8 mouse cellular contexts compared by ENCODE assay signal in genomic region chr17:25239695-25240636, GRCm38 (mm10). TPM values are rescaled to one million over a fixed set of nuclear protein-coding genes. Genes with fewer than 3 reads are reported as not detected.
A peak's percentile ranks its signal among the peaks of the same experiment; 100 is the strongest.
DNase-seq lines count a peak whose midpoint lies in the region; ATAC-seq and TF ChIP-seq lines count a peak whose summit lies in the region.

Gene Gnptg (minus strand): TSS chr17:25240124.
Gene Tsr3 (plus strand): TSS chr17:25240170.

- peaks cover 38% of the 10 kb centered on the region for H3K4me1 ChIP-seq in erythroblast, embryonic 14.5 days (ENCODE audit: control insufficient read depth)
- peaks cover 20% of the 10 kb centered on the region for H3K4me1 ChIP-seq in heart, embryonic 12.5 days (replicated peaks)
- peaks cover 18% of the 10 kb centered on the region for H3K4me1 ChIP-seq in kidney, embryonic 16.5 days (ENCODE audit: insufficient read depth, low read length)
- peaks cover 10% of the 10 kb centered on the region for H3K4me1 ChIP-seq in liver, embryonic 11.5 days (replicated peaks; ENCODE audit: control insufficient read depth, insufficient read depth, low read length)

- H3K36me3 ChIP-seq in erythroblast, embryonic 14.5 days (ENCODE audit: control insufficient read depth) = peaks cover 47% of the 10 kb centered on the region
- H3K36me3 ChIP-seq in heart, embryonic 12.5 days = peaks cover 47% of the 10 kb centered on the region
- peaks cover 28% of the 10 kb centered on the region for H3K36me3 ChIP-seq in kidney, embryonic 16.5 days (ENCODE audit: insufficient read depth, low read length)
- peaks cover 24% of the 10 kb centered on the region for H3K36me3 ChIP-seq in liver, embryonic 11.5 days (ENCODE audit: control insufficient read depth, insufficient read depth, low read length)
- no peaks in the 10 kb centered on the region for H3K36me3 ChIP-seq in myocyte (ENCODE audit: control insufficient read depth, insufficient read depth)

- under 1% methylated on average over 79 of the region's 80 CpGs for WGBS in heart, embryonic 12.5 days
- under 1% methylated on average over 80 of the region's 80 CpGs for WGBS in kidney, embryonic 16.5 days
- WGBS in liver, embryonic 11.5 days = under 1% methylated on average over 80 of the region's 80 CpGs

- ATAC-seq in heart, embryonic 12.5 days (ENCODE audit: insufficient number of reproducible peaks, low FRiP score) = peak; percentile 88
- peak; percentile 88 for ATAC-seq in kidney, embryonic 16.5 days (ENCODE audit: low FRiP score, low TSS enrichment)
- ATAC-seq in liver, embryonic 11.5 days (replicated peaks; ENCODE audit: low FRiP score) = peak; percentile 88

- peak within 1 kb of the TSS; percentile 88 for H3K4me3 ChIP-seq in erythroblast, embryonic 14.5 days (replicated peaks)
- peak within 1 kb of the TSS; percentile 100 for H3K4me3 ChIP-seq in heart, embryonic 12.5 days
- H3K4me3 ChIP-seq in kidney, embryonic 16.5 days (ENCODE audit: low read length) = peak within 1 kb of the TSS; percentile 98
- H3K4me3 ChIP-seq in liver, embryonic 11.5 days (ENCODE audit: low read depth, low read length) = peak within 1 kb of the TSS; percentile 99
- H3K4me3 ChIP-seq in myocyte = peak within 1 kb of the TSS; percentile 62

- H3K79me2 ChIP-seq in myocyte (ENCODE audit: control insufficient read depth, insufficient read depth) = peaks cover 14% of the 10 kb centered on the region

- TF ChIP-seq POLR2A in brain, embryonic 14.5 days (IDR thresholded peaks at IDR 0.05; ENCODE audit: borderline replicate concordance, extremely low read depth, insufficient read depth, insufficient read length, poor library complexity, severe bottlenecking) = peak; percentile 57; the same call in 1 of the 2 replicates
- TF ChIP-seq POLR2A in myocyte (IDR thresholded peaks at IDR 0.05; ENCODE audit: insufficient read length, low read depth) = peak; percentile 58

- peak within 1 kb of the TSS; percentile 99 for H3K9ac ChIP-seq in heart, embryonic 12.5 days
- peak within 1 kb of the TSS; percentile 89 for H3K9ac ChIP-seq in kidney, embryonic 16.5 days (replicated peaks; ENCODE audit: low read length)
- peak within 1 kb of the TSS; percentile 95 for H3K9ac ChIP-seq in liver, embryonic 11.5 days (ENCODE audit: low read depth, low read length)

- no peak for TF ChIP-seq CTCF in brain, embryonic 14.5 days (IDR thresholded peaks at IDR 0.05; ENCODE audit: borderline replicate concordance, extremely low read depth, insufficient read depth, insufficient read length)

- H3K27ac ChIP-seq in heart, embryonic 12.5 days (ENCODE audit: poor library complexity, severe bottlenecking) = peak within 1 kb of the TSS; percentile 71
- H3K27ac ChIP-seq in kidney, embryonic 16.5 days (ENCODE audit: low read length) = peak within 1 kb of the TSS; percentile 86
- H3K27ac ChIP-seq in liver, embryonic 11.5 days (ENCODE audit: low read depth, low read length) = peak within 1 kb of the TSS; percentile 73

- no peaks in the 10 kb centered on the region for H3K27me3 ChIP-seq in erythroblast, embryonic 14.5 days (ENCODE audit: control insufficient read depth)
- H3K27me3 ChIP-seq in heart, embryonic 12.5 days (replicated peaks) = no peaks in the 10 kb centered on the region
- no peaks in the 10 kb centered on the region for H3K27me3 ChIP-seq in kidney, embryonic 16.5 days (ENCODE audit: insufficient read depth, low read length)
- H3K27me3 ChIP-seq in liver, embryonic 11.5 days (replicated peaks; ENCODE audit: control insufficient read depth, insufficient read depth, low read length) = no peaks in the 10 kb centered on the region
- H3K27me3 ChIP-seq in myocyte (ENCODE audit: control insufficient read depth, insufficient read depth, insufficient read length) = no peaks in the 10 kb centered on the region

- peak within 1 kb of the TSS; percentile 42 for H3ac ChIP-seq in myocyte (ENCODE audit: control insufficient read depth, insufficient read length)

- H3K4me2 ChIP-seq in heart, embryonic 12.5 days = peak within 1 kb of the TSS; percentile 100
- H3K4me2 ChIP-seq in kidney, embryonic 16.5 days (replicated peaks; ENCODE audit: low read depth, low read length) = peak within 1 kb of the TSS; percentile 75
- peak within 1 kb of the TSS; percentile 96 for H3K4me2 ChIP-seq in liver, embryonic 11.5 days
- H3K4me2 ChIP-seq in myocyte (ENCODE audit: low read depth) = peak within 1 kb of the TSS; percentile 78

- no peaks in the 10 kb centered on the region for H3K9me3 ChIP-seq in erythroblast, embryonic 14.5 days (ENCODE audit: control insufficient read depth, low read length)
- H3K9me3 ChIP-seq in heart, embryonic 12.5 days (replicated peaks) = no peaks in the 10 kb centered on the region
- H3K9me3 ChIP-seq in kidney, embryonic 16.5 days (ENCODE audit: low read length) = no peaks in the 10 kb centered on the region
- no peaks in the 10 kb centered on the region for H3K9me3 ChIP-seq in liver, embryonic 11.5 days (ENCODE audit: control insufficient read depth, low read length)

- DNase-seq in CD4-positive, CD25-positive, alpha-beta regulatory T cell, adult 2 months (ENCODE audit: low read depth, low spot score) = peak; percentile 92
- peak; percentile 97 for DNase-seq in brain, embryonic 14.5 days (ENCODE audit: low read depth)
- peak; percentile 86 for DNase-seq in liver, embryonic 11.5 days (ENCODE audit: low spot score)
- peak; percentile 77 to 88 for DNase-seq in spleen, postnatal 4 days (ENCODE audit: low spot score in 2 of 2)

TF ChIP-seq in myocyte, 11 proteins besides CTCF, POLR2A, EP300 and RAD21:
- TF ChIP-seq POLR2AphosphoS2 (IDR thresholded peaks at IDR 0.05; ENCODE audit: insufficient read length, low read depth) = no peak
- TF ChIP-seq USF1 (IDR thresholded peaks at IDR 0.05; ENCODE audit: low read depth) = peak; percentile 92
- TF ChIP-seq REST (IDR thresholded peaks at IDR 0.05; ENCODE audit: insufficient read depth, insufficient read length) = peak; percentile 87
- no peak for TF ChIP-seq MYOD1 (IDR thresholded peaks at IDR 0.05; ENCODE audit: control insufficient read depth in 1 of 3, insufficient read length in 2 of 3, low read depth in 2 of 3)

RNA-seq across cellular contexts. Expression of gene Gnptg, which starts in this region (rescaled TPM):
- polyA plus RNA-seq in brain, embryonic 14.5 days (2012; rRNA removed) = 75.1 and 108 TPM in 2 replicates
- polyA plus RNA-seq in erythroblast, embryonic 14.5 days (2012) = 1.3 and 2.1 TPM in 2 replicates
- 25.0 TPM in 2 replicates for polyA plus RNA-seq in heart, embryonic 12.5 days (2016; fragmentation: Nextera tagmentation; extraction: Ambion mirVana)
- polyA plus RNA-seq in kidney, embryonic 16.5 days (2015; fragmentation: Nextera tagmentation; extraction: Ambion mirVana) = 51.2 and 56.6 TPM in 2 replicates
- polyA plus RNA-seq in liver, embryonic 11.5 days (2014; fragmentation: Nextera tagmentation; extraction: Ambion mirVana) = 29.0 and 30.8 TPM in 2 replicates
- 26.5 TPM for polyA plus RNA-seq in myocyte (2012; fragmentation: generic; extraction: Trizol)

RNA-seq across cellular contexts. Expression of gene Tsr3, which starts in this region (rescaled TPM):
- polyA plus RNA-seq in brain, embryonic 14.5 days (2012; rRNA removed) = 40.8 and 54.0 TPM in 2 replicates
- polyA plus RNA-seq in erythroblast, embryonic 14.5 days (2012) = 1.5 and 2.2 TPM in 2 replicates
- 33.3 and 34.1 TPM in 2 replicates for polyA plus RNA-seq in heart, embryonic 12.5 days (2016; fragmentation: Nextera tagmentation; extraction: Ambion mirVana)
- polyA plus RNA-seq in kidney, embryonic 16.5 days (2015; fragmentation: Nextera tagmentation; extraction: Ambion mirVana) = 49.7 and 51.6 TPM in 2 replicates
- polyA plus RNA-seq in liver, embryonic 11.5 days (2014; fragmentation: Nextera tagmentation; extraction: Ambion mirVana) = 49.3 and 51.1 TPM in 2 replicates
- polyA plus RNA-seq in myocyte (2012; fragmentation: generic; extraction: Trizol) = 44.7 TPM

Comparison
In these comparisons a context has a peak if more than half of its experiments do, and no peak if none do; other contexts are left out.
1. Peak in every context shown above with its lines: DNase-seq, ATAC-seq, H3K4me3 ChIP-seq and H3K27ac ChIP-seq.
2. RNA of gene Tsr3 (polyA plus RNA-seq): 49.7 to 51.6 TPM in kidney, embryonic 16.5 days, 49.3 to 51.1 TPM in liver, embryonic 11.5 days, 44.7 TPM in myocyte (single experiment), 40.8 to 54.0 TPM in brain, embryonic 14.5 days and 33.3 to 34.1 TPM in heart, embryonic 12.5 days; 1.5 to 2.2 TPM in erythroblast, embryonic 14.5 days; every median in the first group is over 10 times any median in the second.